Mouse (Mus musculus) thymus, adult 2 months (tissue): Measurements from ENCODE around the gene Npm3.

Experiments
- CTCF ChIP-seq: fragments of 200-500 bp; IDR thresholded peaks from 2 replicates; pipeline ENCODE4 v1.5.1; 2012; ENCODE audit warnings: mild to moderate bottlenecking, control low read depth, low read length, moderate library complexity, borderline replicate concordance; ENCODE audit not compliant: control insufficient read depth, poor library complexity, insufficient read depth; ENCODE audit errors: extremely low read depth
- POLR2A ChIP-seq: fragments of 200-500 bp; IDR thresholded peaks from 2 replicates; pipeline ENCODE4 v1.6.1; 2012; ENCODE audit warnings: mild to moderate bottlenecking, low read length, control low read depth, moderate library complexity; ENCODE audit not compliant: control insufficient read depth, poor library complexity, insufficient read depth; ENCODE audit errors: extremely low read depth

DNA sequence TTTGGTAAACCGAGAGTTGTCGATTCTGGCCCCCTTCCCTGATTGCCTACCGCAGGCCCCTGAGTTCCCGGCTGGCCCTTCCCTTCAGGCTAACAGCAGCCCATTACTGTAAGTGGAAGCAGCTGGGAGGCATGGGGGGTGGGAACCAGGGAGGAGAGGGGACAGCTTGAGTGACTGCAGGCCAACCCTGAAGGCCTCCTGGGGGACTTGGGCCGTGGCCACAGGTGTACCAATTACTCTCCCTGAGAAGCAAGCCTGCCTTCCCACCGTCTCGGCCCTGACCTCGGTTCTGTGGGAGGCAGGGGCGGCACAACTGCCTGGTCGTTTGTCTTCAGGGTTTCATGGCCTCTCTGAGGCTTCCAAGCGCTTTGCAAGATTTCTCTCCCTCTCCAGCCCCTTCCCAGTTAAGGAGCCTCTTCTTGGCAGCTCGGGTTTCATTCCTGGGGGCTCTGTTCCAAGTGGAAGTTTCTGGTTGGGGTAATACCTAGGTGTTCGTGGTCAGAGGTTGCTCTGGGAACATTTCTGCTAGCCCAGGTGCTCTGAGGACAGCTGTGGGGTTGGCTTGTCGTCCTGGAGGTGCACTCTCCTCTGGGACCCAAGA lies 23.6 kb downstream of the Npm3 start:
- no peak for TF ChIP-seq POLR2A
- TF ChIP-seq CTCF: no peak
